Mouse (Mus musculus): Measurements from ENCODE around the gene Fgb. TPM values are rescaled to one million over a fixed set of nuclear protein-coding genes. Genes with fewer than 3 reads are reported as not detected.

The Fgb gene
- polyA plus RNA-seq, 1 experiment from 2014 or later, result 0.08 TPM

DNA sequence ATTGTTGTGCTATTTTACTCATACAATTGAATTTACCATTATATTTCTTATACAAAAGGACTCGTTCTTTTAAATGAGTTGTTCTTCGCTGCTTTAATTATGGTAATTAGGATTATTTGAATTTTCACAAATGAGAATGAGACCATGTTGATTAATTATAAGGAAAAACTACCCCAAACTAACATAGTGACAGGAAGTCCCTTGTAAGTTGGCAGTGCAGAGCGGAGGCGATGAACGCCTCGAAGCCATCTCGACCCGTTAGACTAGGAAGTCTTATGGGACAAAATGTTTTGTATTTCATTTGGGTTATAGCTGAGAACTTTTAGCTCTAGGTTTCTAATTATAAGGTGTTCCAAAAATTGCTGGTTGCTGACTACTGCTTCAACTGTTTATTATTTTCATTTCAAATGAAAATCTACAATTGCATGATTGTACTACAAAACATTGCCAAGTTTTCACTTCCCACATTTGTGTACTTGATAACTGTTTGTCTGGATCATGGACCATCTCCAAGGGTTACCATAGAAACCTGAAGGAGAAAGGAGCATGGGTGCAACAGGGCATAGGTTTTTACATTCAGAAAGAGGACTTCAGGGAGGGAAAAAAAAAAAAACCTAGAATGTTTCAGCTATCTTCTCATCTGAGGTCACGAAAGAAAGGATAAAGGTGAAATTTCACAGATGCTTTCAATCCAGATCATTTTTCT is 22.0 kb downstream of the Fgb start:
- no peaks in the 10 kb centered on the region for H3K36me3 ChIP-seq (ENCODE audit: control insufficient read depth, insufficient read depth, low read length)
- no peak overlapping the region for H3K27ac ChIP-seq (replicated peaks in 1 of 2; ENCODE audit: control insufficient read depth in 1 of 2, insufficient read depth in 1 of 2, low read depth in 2 of 2, low read length in 2 of 2)
- 82% methylated on average over 9 of the region's 9 CpGs for WGBS
- no peak for ATAC-seq (ENCODE audit: insufficient number of reproducible peaks, insufficient read depth, low FRiP score, low read depth)
- no peaks in the 10 kb centered on the region for H3K27me3 ChIP-seq (ENCODE audit: control insufficient read depth, insufficient read depth, low read length)
- H3K4me1 ChIP-seq (ENCODE audit: control insufficient read depth in 2 of 2, insufficient read depth in 2 of 2, low read length in 2 of 2), result no peaks in the 10 kb centered on the region
- H3K4me3 ChIP-seq (ENCODE audit: control insufficient read depth in 1 of 2, insufficient read depth in 1 of 2, low read depth in 1 of 2, low read length in 2 of 2), result no peak overlapping the region
- H3K9ac ChIP-seq (ENCODE audit: low read length), result no peak overlapping the region
- no peak overlapping the region for H3K4me2 ChIP-seq (ENCODE audit: low read length)
- no peaks in the 10 kb centered on the region for H3K9me3 ChIP-seq (ENCODE audit: control insufficient read depth, low read length)

DNA sequence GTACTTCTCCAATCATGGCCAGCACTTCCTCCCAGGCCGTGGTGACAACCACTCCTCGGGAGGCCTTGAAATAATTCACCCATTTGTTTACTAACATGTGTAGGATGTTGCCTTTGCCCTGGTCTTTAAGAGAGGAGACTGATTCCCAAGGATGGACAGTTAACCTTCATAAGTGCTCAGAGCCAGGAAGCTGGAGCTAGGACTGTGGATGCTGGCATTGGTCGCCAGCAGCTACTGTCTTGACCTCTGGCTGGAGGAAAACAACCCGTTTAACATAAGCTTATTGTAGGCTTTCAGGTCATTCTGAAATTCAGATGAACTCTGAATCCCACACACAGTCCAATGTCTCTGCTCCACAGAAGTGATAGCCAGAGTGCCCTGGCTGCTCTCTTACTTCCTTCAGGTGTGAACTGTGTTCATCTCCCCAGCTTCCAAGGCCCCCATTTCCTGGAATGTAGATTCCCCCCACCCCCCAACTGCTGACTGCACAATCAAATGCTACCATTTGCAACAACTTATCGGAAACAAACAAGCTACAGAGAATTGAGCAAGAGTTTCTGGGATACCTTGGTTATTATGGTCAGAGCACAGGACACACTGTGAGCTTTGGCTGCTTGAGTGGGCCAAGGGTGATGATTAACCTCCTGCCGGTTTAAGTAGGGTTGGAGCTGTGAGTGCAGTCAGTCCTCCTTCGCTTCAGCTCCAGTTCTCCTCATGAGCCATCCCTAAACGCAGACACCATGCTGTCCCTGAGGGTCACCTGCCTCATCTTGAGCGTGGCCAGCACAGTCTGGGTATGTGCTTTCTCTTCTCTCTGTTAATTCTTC is 24.0 kb downstream of the Fgb start, which contains the start of gene Fga:
TSS of gene Fga (plus strand) at position 602 of the 827 bp plus-strand sequence.
- H3K27ac ChIP-seq (replicated peaks in 1 of 2; ENCODE audit: control insufficient read depth in 1 of 2, insufficient read depth in 1 of 2, low read depth in 2 of 2, low read length in 2 of 2), result no peak within 1 kb of the TSS

DNA sequence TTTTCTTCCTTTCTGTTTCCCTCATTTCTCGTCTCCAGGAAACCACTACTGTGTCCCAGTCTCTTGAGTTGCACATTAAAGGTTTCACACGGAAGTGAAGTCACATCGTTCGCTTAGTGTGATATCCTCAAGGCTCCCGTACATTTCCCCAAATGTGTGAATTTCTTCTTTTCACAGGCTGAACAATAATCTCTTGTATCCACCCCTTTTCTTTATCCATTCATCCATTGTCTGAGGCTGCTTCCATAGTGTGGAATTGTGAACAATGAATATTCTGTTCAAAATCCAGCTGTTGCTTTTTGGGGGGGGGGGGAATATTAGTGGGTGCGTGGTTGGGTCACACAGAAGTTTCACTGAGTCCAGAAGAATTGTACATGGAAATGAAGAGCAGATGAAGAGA is 24.6 kb downstream of the Fgb start:
- Histone ChIP-seq H3K9ac (ENCODE audit: low read length) (no peak overlapping the region), H3K36me3 (ENCODE audit: control insufficient read depth, insufficient read depth, low read length) (no peaks in the 10 kb centered on the region), H3K9me3 (ENCODE audit: control insufficient read depth, low read length) (no peaks in the 10 kb centered on the region), H3K27ac (replicated peaks in 1 of 2; ENCODE audit: control insufficient read depth in 1 of 2, insufficient read depth in 1 of 2, low read depth in 2 of 2, low read length in 2 of 2) (no peak overlapping the region), H3K4me3 (ENCODE audit: control insufficient read depth in 1 of 2, insufficient read depth in 1 of 2, low read depth in 1 of 2, low read length in 2 of 2) (no peak overlapping the region), H3K4me1 (ENCODE audit: control insufficient read depth in 2 of 2, insufficient read depth in 2 of 2, low read length in 2 of 2) (no peaks in the 10 kb centered on the region), H3K27me3 (ENCODE audit: control insufficient read depth, insufficient read depth, low read length) (no peaks in the 10 kb centered on the region), H3K4me2 (ENCODE audit: low read length) (no peak overlapping the region)
- ATAC-seq (ENCODE audit: insufficient number of reproducible peaks, insufficient read depth, low FRiP score, low read depth), result no peak
- 79% methylated on average over 6 of the region's 6 CpGs for WGBS

More for the DNA sequence above, 24.0 kb downstream of the Fgb start, which contains the start of gene Fga:
- WGBS, result 73% methylated on average over 9 of the region's 9 CpGs
- no peak within 1 kb of the TSS for H3K4me3 ChIP-seq (ENCODE audit: control insufficient read depth in 1 of 2, insufficient read depth in 1 of 2, low read depth in 1 of 2, low read length in 2 of 2)
- H3K4me1 ChIP-seq (ENCODE audit: control insufficient read depth in 2 of 2, insufficient read depth in 2 of 2, low read length in 2 of 2), result no peaks in the 10 kb centered on the region
- H3K9ac ChIP-seq (ENCODE audit: low read length), result no peak within 1 kb of the TSS
- no peak within 1 kb of the TSS for H3K4me2 ChIP-seq (ENCODE audit: low read length)
- H3K9me3 ChIP-seq (ENCODE audit: control insufficient read depth, low read length), result no peaks in the 10 kb centered on the region
- no peaks in the 10 kb centered on the region for H3K27me3 ChIP-seq (ENCODE audit: control insufficient read depth, insufficient read depth, low read length)
- H3K36me3 ChIP-seq (ENCODE audit: control insufficient read depth, insufficient read depth, low read length), result no peaks in the 10 kb centered on the region
- ATAC-seq (ENCODE audit: insufficient number of reproducible peaks, insufficient read depth, low FRiP score, low read depth), result no peak

DNA sequence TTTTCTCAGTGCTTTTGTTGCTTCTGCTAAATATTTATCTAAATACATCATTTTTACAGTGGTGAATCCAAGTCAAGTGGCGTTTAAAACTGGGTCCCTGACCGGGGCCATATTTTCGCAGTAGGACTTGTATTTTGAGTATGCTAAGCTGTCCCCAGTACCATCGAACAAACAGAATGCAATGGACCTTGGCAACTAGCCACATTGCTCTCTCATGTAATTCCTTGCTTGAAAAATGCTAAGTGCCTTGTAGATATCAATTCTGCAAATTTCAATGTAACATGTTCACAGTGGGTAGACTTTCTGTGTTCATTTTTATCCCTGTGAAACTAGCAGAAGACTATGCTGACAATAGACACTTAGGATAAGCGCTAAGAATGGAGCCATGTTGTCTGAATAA is 28.5 kb downstream of the Fgb start:
- no peak overlapping the region for H3K4me3 ChIP-seq (ENCODE audit: control insufficient read depth in 1 of 2, insufficient read depth in 1 of 2, low read depth in 1 of 2, low read length in 2 of 2)
- no peaks in the 10 kb centered on the region for H3K9me3 ChIP-seq (ENCODE audit: control insufficient read depth, low read length)
- H3K27me3 ChIP-seq (ENCODE audit: control insufficient read depth, insufficient read depth, low read length), result no peaks in the 10 kb centered on the region
- H3K4me2 ChIP-seq (ENCODE audit: low read length), result no peak overlapping the region
- ATAC-seq (ENCODE audit: insufficient number of reproducible peaks, insufficient read depth, low FRiP score, low read depth), result no peak
- H3K36me3 ChIP-seq (ENCODE audit: control insufficient read depth, insufficient read depth, low read length), result no peaks in the 10 kb centered on the region
- 78% methylated on average over 5 of the region's 5 CpGs for WGBS
- H3K27ac ChIP-seq (replicated peaks in 1 of 2; ENCODE audit: control insufficient read depth in 1 of 2, insufficient read depth in 1 of 2, low read depth in 2 of 2, low read length in 2 of 2), result no peak overlapping the region
- H3K4me1 ChIP-seq (ENCODE audit: control insufficient read depth in 2 of 2, insufficient read depth in 2 of 2, low read length in 2 of 2), result no peaks in the 10 kb centered on the region
- no peak overlapping the region for H3K9ac ChIP-seq (ENCODE audit: low read length)

DNA sequence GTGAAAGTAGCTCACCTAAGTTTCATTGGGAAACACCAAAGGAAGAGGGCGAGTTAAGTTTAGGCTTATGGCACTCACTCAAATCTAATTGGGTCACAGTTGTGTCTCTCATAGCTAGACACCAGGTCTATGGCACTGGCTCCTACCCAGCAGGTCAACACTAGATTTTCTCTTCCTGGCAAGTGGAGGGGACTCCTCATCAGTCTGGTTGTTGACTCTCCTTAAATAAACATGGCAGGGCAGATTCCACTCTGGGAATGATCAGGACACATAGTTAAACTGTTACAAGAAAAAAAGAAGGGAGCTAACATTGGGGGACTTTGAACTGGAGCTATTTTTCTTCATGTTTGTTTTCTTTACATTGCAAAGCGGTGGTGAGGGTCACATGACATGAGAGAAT is 29.3 kb downstream of the Fgb start:
- Histone ChIP-seq H3K27me3 (ENCODE audit: control insufficient read depth, insufficient read depth, low read length) (no peaks in the 10 kb centered on the region), H3K4me2 (ENCODE audit: low read length) (no peak overlapping the region), H3K9me3 (ENCODE audit: control insufficient read depth, low read length) (no peaks in the 10 kb centered on the region), H3K9ac (ENCODE audit: low read length) (no peak overlapping the region), H3K4me1 (ENCODE audit: control insufficient read depth in 2 of 2, insufficient read depth in 2 of 2, low read length in 2 of 2) (no peaks in the 10 kb centered on the region), H3K27ac (replicated peaks in 1 of 2; ENCODE audit: control insufficient read depth in 1 of 2, insufficient read depth in 1 of 2, low read depth in 2 of 2, low read length in 2 of 2) (no peak overlapping the region), H3K4me3 (ENCODE audit: control insufficient read depth in 1 of 2, insufficient read depth in 1 of 2, low read depth in 1 of 2, low read length in 2 of 2) (no peak overlapping the region), H3K36me3 (ENCODE audit: control insufficient read depth, insufficient read depth, low read length) (no peaks in the 10 kb centered on the region)
- WGBS, result 83% methylated on average over 2 of the region's 2 CpGs
- ATAC-seq (ENCODE audit: insufficient number of reproducible peaks, insufficient read depth, low FRiP score, low read depth), result no peak

DNA sequence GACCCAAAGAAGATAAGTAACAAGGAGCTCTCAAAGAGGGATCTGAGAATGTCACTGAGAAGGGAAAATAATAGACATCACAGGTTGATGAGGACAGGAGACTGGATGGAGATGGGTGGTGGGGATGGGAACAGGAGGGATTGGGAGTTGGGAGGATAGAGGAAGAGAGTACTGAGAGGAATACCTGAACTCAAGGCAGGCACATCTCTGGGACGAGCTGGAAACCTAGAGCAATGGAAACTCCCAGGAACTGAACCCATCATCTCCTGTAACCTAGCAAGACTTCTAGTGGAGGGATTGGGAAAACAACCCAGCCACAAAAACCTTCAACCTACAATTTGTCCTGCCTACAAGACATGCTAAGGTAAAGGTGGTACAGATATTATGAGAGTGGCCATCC is 33.4 kb downstream of the Fgb start:
- H3K27me3 ChIP-seq (ENCODE audit: control insufficient read depth, insufficient read depth, low read length), result no peaks in the 10 kb centered on the region
- H3K4me1 ChIP-seq (ENCODE audit: control insufficient read depth in 2 of 2, insufficient read depth in 2 of 2, low read length in 2 of 2), result no peaks in the 10 kb centered on the region
- WGBS, result 67% methylated on average over 1 of the region's 1 CpGs
- H3K36me3 ChIP-seq (ENCODE audit: control insufficient read depth, insufficient read depth, low read length), result no peaks in the 10 kb centered on the region
- H3K9me3 ChIP-seq (ENCODE audit: control insufficient read depth, low read length), result no peaks in the 10 kb centered on the region
- no peak overlapping the region for H3K27ac ChIP-seq (replicated peaks in 1 of 2; ENCODE audit: control insufficient read depth in 1 of 2, insufficient read depth in 1 of 2, low read depth in 2 of 2, low read length in 2 of 2)
- no peak overlapping the region for H3K4me3 ChIP-seq (ENCODE audit: control insufficient read depth in 1 of 2, insufficient read depth in 1 of 2, low read depth in 1 of 2, low read length in 2 of 2)
- H3K4me2 ChIP-seq (ENCODE audit: low read length), result no peak overlapping the region
- no peak overlapping the region for H3K9ac ChIP-seq (ENCODE audit: low read length)
- no peak for ATAC-seq (ENCODE audit: insufficient number of reproducible peaks, insufficient read depth, low FRiP score, low read depth)

DNA sequence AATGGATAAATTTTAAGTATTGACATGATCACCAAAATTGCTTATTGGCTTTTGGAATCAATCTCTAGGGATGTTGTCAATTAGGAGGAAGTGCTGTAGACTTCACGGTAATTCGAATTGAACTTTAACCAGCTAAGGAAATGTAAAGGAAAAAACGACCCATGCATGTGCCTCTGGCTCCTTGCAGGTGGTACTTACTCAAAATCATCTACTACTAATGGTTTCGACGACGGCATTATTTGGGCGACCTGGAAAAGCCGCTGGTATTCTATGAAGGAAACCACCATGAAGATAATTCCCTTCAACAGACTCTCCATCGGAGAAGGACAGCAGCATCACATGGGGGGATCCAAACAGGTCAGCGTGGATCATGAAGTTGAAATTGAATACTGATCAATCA is 35.7 kb downstream of the Fgb start:
- Histone ChIP-seq H3K27ac (replicated peaks in 1 of 2; ENCODE audit: control insufficient read depth in 1 of 2, insufficient read depth in 1 of 2, low read depth in 2 of 2, low read length in 2 of 2) (no peak overlapping the region), H3K36me3 (ENCODE audit: control insufficient read depth, insufficient read depth, low read length) (no peaks in the 10 kb centered on the region), H3K9me3 (ENCODE audit: control insufficient read depth, low read length) (no peaks in the 10 kb centered on the region), H3K27me3 (ENCODE audit: control insufficient read depth, insufficient read depth, low read length) (no peaks in the 10 kb centered on the region), H3K4me3 (ENCODE audit: control insufficient read depth in 1 of 2, insufficient read depth in 1 of 2, low read depth in 1 of 2, low read length in 2 of 2) (no peak overlapping the region), H3K4me2 (ENCODE audit: low read length) (no peak overlapping the region), H3K4me1 (ENCODE audit: control insufficient read depth in 2 of 2, insufficient read depth in 2 of 2, low read length in 2 of 2) (no peaks in the 10 kb centered on the region), H3K9ac (ENCODE audit: low read length) (no peak overlapping the region)
- WGBS, result 83% methylated on average over 10 of the region's 10 CpGs
- ATAC-seq (ENCODE audit: insufficient number of reproducible peaks, insufficient read depth, low FRiP score, low read depth), result no peak
